In the genomic region with DNA sequence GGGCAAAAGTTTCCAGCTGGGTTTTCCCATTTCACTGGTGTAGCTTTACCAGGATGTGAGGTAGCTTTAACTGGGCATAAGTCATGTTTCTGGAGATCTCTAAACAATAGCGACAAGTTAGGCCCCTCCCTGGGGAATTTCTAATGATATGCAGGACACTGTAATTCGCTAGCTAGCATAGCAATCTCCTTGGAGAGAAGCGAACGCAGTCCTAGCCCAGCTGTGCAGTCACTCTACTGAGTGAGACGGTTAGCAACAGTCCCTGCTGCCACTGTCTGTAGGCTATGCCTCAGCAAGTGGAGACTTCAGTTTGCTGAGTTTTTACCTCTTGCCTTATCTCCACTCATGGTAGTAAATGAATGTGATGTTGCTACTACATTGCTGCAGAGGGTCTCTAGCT, we compare ENCODE assay signal across 15 mouse cellular contexts.
DNase-seq lines count a peak whose midpoint lies in the region; ATAC-seq and TF ChIP-seq lines count a peak whose summit lies in the region.
"Had no signal": no experiment of that assay in that cellular context is flagged by ENCODE, and none has a peak within 500 bp of the region (broad histone marks: within the 10 kb centered on the region; RNA-seq: fewer than 3 reads in every experiment).

No protein-coding gene starts in this region.

- no peak overlapping the region for H3K9ac ChIP-seq in kidney, postnatal 0 days (ENCODE audit: low read depth, low read length)
- no peak overlapping the region for H3K9ac ChIP-seq in embryonic facial prominence, embryonic 14.5 days (ENCODE audit: low read depth, low read length)
- no peak overlapping the region for H3K9ac ChIP-seq in midbrain, embryonic 15.5 days
- H3K9ac ChIP-seq: embryonic facial prominence, embryonic 12.5 days had no signal

- H3K27me3 ChIP-seq in kidney, postnatal 0 days (ENCODE audit: insufficient read depth, low read length): no peaks in the 10 kb centered on the region
- H3K27me3 ChIP-seq in embryonic facial prominence, embryonic 14.5 days (replicated peaks; ENCODE audit: control insufficient read depth, insufficient read depth, low read length): no peaks in the 10 kb centered on the region
- no peaks in the 10 kb centered on the region for H3K27me3 ChIP-seq in midbrain, embryonic 15.5 days (replicated peaks)
- H3K27me3 ChIP-seq: embryonic facial prominence, embryonic 12.5 days had no signal

- no peak for ATAC-seq in kidney, postnatal 0 days (replicated peaks; ENCODE audit: low FRiP score, low read depth)
- ATAC-seq in embryonic facial prominence, embryonic 14.5 days (ENCODE audit: low read depth): peak; percentile 79
- ATAC-seq in midbrain, embryonic 15.5 days (replicated peaks): 0 out of 2 replicates have a peak, but pooled peaks have one; percentile 54
- ATAC-seq in monocyte, adult 5-6 weeks (replicated peaks; ENCODE audit: insufficient number of reproducible peaks, low FRiP score, low TSS enrichment, poor library complexity, severe bottlenecking): no peak
- ATAC-seq: activated CD4-positive, CD25-positive, alpha-beta regulatory T cell, adult 4 months; forebrain, embryonic 14.5 days; intestine, postnatal 0 days had no signal

- H3K4me1 ChIP-seq in kidney, postnatal 0 days (replicated peaks; ENCODE audit: insufficient read depth, low read length): no peaks in the 10 kb centered on the region
- no peaks in the 10 kb centered on the region for H3K4me1 ChIP-seq in embryonic facial prominence, embryonic 14.5 days (ENCODE audit: control insufficient read depth, insufficient read depth, low read length)
- no peaks in the 10 kb centered on the region for H3K4me1 ChIP-seq in midbrain, embryonic 15.5 days

- WGBS in kidney, postnatal 0 days: 36% methylated on average over 5 of the region's 5 CpGs
- WGBS in embryonic facial prominence, embryonic 14.5 days: 26% methylated on average over 5 of the region's 5 CpGs
- 30% methylated on average over 5 of the region's 5 CpGs for WGBS in midbrain, embryonic 15.5 days

- no peak overlapping the region for H3K27ac ChIP-seq in kidney, postnatal 0 days
- H3K27ac ChIP-seq in embryonic facial prominence, embryonic 14.5 days (replicated peaks; ENCODE audit: low read depth, low read length): no peak overlapping the region
- no peak overlapping the region for H3K27ac ChIP-seq in midbrain, embryonic 15.5 days
- H3K27ac ChIP-seq: embryonic facial prominence, embryonic 12.5 days; gastrocnemius, adult 2 months had no signal

- H3K4me2 ChIP-seq in kidney, postnatal 0 days (ENCODE audit: low read length): no peak overlapping the region
- no peak overlapping the region for H3K4me2 ChIP-seq in embryonic facial prominence, embryonic 14.5 days (ENCODE audit: low read depth, low read length)
- no peak overlapping the region for H3K4me2 ChIP-seq in midbrain, embryonic 15.5 days
- H3K4me2 ChIP-seq: embryonic facial prominence, embryonic 12.5 days had no signal

- TF ChIP-seq CTCF in kidney, postnatal 0 days (IDR thresholded peaks at IDR 0.05; ENCODE audit: low read depth): no peak

- H3K4me3 ChIP-seq in kidney, postnatal 0 days (replicated peaks; ENCODE audit: low read depth, low read length): no peak overlapping the region
- H3K4me3 ChIP-seq in embryonic facial prominence, embryonic 14.5 days (ENCODE audit: low read depth, low read length): no peak overlapping the region
- H3K4me3 ChIP-seq in midbrain, embryonic 15.5 days: no peak overlapping the region
- H3K4me3 ChIP-seq: embryonic facial prominence, embryonic 12.5 days; gastrocnemius, adult 2 months had no signal

- DNase-seq in kidney, postnatal 0 days (ENCODE audit: low spot score): peak; percentile 36
- DNase-seq in kidney, adult 9 months: no peak
- peak; percentile 34 for DNase-seq in embryo, embryonic 10.5 days (ENCODE audit: low spot score)
- peak; percentile 68 for DNase-seq in embryonic facial prominence, embryonic 14.5 days (ENCODE audit: low spot score)
- DNase-seq in c-Kit-positive CD71-positive TER-119-positive erythroid progenitor cells, embryonic 14.5 days (ENCODE audit: low spot score): no peak
- DNase-seq: cerebellum, adult 18-20 months; gastrocnemius, adult 2 months; lung, postnatal 10 days; thymus, adult 18-20 months had no signal

- H3K9me3 ChIP-seq in kidney, postnatal 0 days (replicated peaks; ENCODE audit: low read length): no peaks in the 10 kb centered on the region
- no peaks in the 10 kb centered on the region for H3K9me3 ChIP-seq in embryonic facial prominence, embryonic 14.5 days (ENCODE audit: control insufficient read depth, low read length)
- no peaks in the 10 kb centered on the region for H3K9me3 ChIP-seq in midbrain, embryonic 15.5 days
- H3K9me3 ChIP-seq: embryonic facial prominence, embryonic 12.5 days had no signal

- no peaks in the 10 kb centered on the region for H3K36me3 ChIP-seq in kidney, postnatal 0 days (ENCODE audit: insufficient read depth, low read length)
- H3K36me3 ChIP-seq in embryonic facial prominence, embryonic 14.5 days (ENCODE audit: control insufficient read depth, insufficient read depth, low read length): no peaks in the 10 kb centered on the region
- no peaks in the 10 kb centered on the region for H3K36me3 ChIP-seq in midbrain, embryonic 15.5 days (replicated peaks)
- H3K36me3 ChIP-seq: embryonic facial prominence, embryonic 12.5 days had no signal

Comparison
In these comparisons a context has a peak if more than half of its experiments do, and no peak if none do; other contexts are left out.
1. DNase-seq: peak in kidney, postnatal 0 days (single experiment), embryo, embryonic 10.5 days (single experiment) and embryonic facial prominence, embryonic 14.5 days (single experiment); none in kidney, adult 9 months (single experiment) and c-Kit-positive CD71-positive TER-119-positive erythroid progenitor cells, embryonic 14.5 days (single experiment).
2. ATAC-seq: peak in embryonic facial prominence, embryonic 14.5 days (single experiment) and midbrain, embryonic 15.5 days (single experiment); none in kidney, postnatal 0 days (single experiment) and monocyte, adult 5-6 weeks (single experiment).